Mouse (Mus musculus): ENCODE data around the gene Slc38a2.

DNA sequence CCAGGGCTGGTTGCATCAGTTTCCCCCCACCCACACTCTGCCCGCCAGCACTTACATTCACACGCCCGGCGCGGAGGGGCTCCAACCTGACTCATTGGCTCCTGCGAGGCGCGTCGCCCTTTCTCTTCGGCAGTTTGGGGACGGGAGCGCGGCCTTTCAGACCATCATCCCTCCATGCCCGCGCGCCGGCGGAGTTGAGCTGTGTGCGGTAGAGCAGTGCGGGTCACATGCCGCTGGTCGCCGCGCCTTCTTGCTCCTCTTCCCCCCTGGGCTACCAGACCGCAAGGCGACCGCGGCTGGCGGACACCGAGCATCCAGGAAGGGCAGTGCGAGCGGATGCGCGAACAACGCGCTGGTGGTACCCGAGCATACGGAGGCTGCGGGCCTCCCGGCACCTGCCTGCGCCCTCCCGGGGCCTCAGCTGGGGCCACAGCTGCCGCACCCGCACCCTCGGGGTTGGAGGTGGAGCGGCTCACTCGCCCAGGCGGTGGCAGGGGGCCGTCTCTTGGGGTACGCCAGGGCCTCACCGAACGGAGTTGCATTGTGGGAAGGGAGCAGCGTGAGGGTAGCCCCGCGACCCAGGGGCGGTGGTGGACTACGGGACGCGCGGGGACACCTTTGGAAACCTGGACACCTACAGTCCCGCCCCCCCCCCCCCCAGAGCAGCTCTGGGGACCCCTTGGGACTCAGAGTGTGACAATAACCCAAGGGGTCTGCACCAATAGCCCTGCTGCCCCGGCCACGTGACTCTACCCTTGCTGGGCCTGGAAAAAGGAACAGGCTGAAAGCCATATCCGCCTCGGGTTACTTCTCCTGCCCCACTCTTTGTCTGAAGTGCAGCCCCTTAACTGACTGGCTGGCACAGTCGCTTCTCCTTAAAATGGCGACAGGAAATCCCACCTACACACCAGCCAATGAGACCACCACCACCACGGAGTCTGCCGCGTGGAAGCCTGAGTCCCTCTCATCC is 56.8 kb downstream of the Slc38a2 start, which contains the start of gene Slc38a1:
- TF ChIP-seq CTCF (IDR thresholded peaks at IDR 0.05; ENCODE audit: insufficient read depth, low read depth, low read length): no peak
- TF ChIP-seq POLR2A (IDR thresholded peaks at IDR 0.05; ENCODE audit: insufficient read depth, low read depth, low read length): no peak; the same call in none of the 2 replicates

Measured in olfactory bulb, adult 2 months (tissue).